Mouse (Mus musculus) myocyte (in vitro differentiated cells): ENCODE measurements around the gene Gm6760.

Experiments used
- CEBPB ChIP-seq: IDR thresholded peaks from 2 replicates; pipeline ENCODE4 v1.6.1; 2011; ENCODE audit warnings: mild to moderate bottlenecking, moderate library complexity; ENCODE audit not compliant: poor library complexity, insufficient read depth, severe bottlenecking
- E2F4 ChIP-seq: IDR thresholded peaks from one replicate; pipeline ENCODE4 v1.6.1; 2011; ENCODE audit warnings: mild to moderate bottlenecking, control low read depth, moderate library complexity; ENCODE audit not compliant: insufficient read depth
- MAX ChIP-seq: IDR thresholded peaks from one replicate; pipeline ENCODE4 v1.6.1; 2011; ENCODE audit warnings: low read depth, mild to moderate bottlenecking, control low read depth
- MYOD1 ChIP-seq, 3 experiments: IDR thresholded peaks; one replicate each; pipeline ENCODE4 v1.6.1; 2011; ENCODE audit warnings: control low read depth in 2 of 3, low read depth in 2 of 3, mild to moderate bottlenecking in 2 of 3, moderate library complexity in 1 of 3; ENCODE audit not compliant: insufficient read length in 2 of 3, control insufficient read depth in 1 of 3
- MYOG ChIP-seq, 3 experiments: IDR thresholded peaks; one replicate each; pipeline ENCODE4 v1.6.1; 2011; ENCODE audit warnings: control low read depth in 2 of 3, low read depth in 2 of 3, mild to moderate bottlenecking in 2 of 3; ENCODE audit not compliant: insufficient read length in 2 of 3, control insufficient read depth in 1 of 3, insufficient read depth in 1 of 3
- POLR2A ChIP-seq: IDR thresholded peaks from one replicate; pipeline ENCODE4 v1.6.1; 2011; ENCODE audit warnings: low read depth, mild to moderate bottlenecking, control low read depth, moderate library complexity; ENCODE audit not compliant: insufficient read length
- POLR2AphosphoS2 ChIP-seq: IDR thresholded peaks from one replicate; pipeline ENCODE4 v1.6.1; 2011; ENCODE audit warnings: low read depth, control low read depth; ENCODE audit not compliant: insufficient read length
- REST ChIP-seq: IDR thresholded peaks from one replicate; pipeline ENCODE4 v1.6.1; 2011; ENCODE audit warnings: mild to moderate bottlenecking, control low read depth, moderate library complexity; ENCODE audit not compliant: insufficient read depth, insufficient read length
- SRF ChIP-seq: IDR thresholded peaks from one replicate; pipeline ENCODE4 v1.6.1; 2011; ENCODE audit warnings: low read depth; ENCODE audit not compliant: control insufficient read depth, insufficient read length
- TCF12 ChIP-seq: IDR thresholded peaks from one replicate; pipeline ENCODE4 v1.6.1; 2011; ENCODE audit warnings: mild to moderate bottlenecking, control low read depth; ENCODE audit not compliant: poor library complexity, insufficient read depth, severe bottlenecking
- USF1 ChIP-seq: IDR thresholded peaks from one replicate; pipeline ENCODE4 v1.6.1; 2011; ENCODE audit warnings: low read depth, mild to moderate bottlenecking, control low read depth, moderate library complexity

GRCm38 (mm10) chrX:64152098-64152497, at the start of gene Gm6760:
- TF ChIP-seq POLR2A (no peak), MYOD1 (IDR thresholded peaks at IDR 0.05; ENCODE audit: control insufficient read depth in 1 of 3, insufficient read length in 2 of 3, low read depth in 2 of 3) (no peak), MYOG (IDR thresholded peaks at IDR 0.05; ENCODE audit: control insufficient read depth in 1 of 3, insufficient read depth in 1 of 3, insufficient read length in 2 of 3, low read depth in 2 of 3) (no peak), SRF (no peak), POLR2AphosphoS2 (no peak), E2F4 (no peak), REST (no peak), TCF12 (no peak), MAX (no peak), CEBPB (no peak), USF1 (no peak)
